Mouse (Mus musculus) activated CD4-positive, CD25-positive, alpha-beta regulatory T cell, adult 4 months (primary cell): Measurements from ENCODE around the gene Sppl2a. TPM values are rescaled to one million over a fixed set of nuclear protein-coding genes. Genes with fewer than 3 reads are reported as not detected.
"Not testable (repeated sequence)": the region's sequence is repeated elsewhere in the genome, so short reads cannot be mapped to it uniquely, and the experiment has no call there.

Experiments
- ATAC-seq: one replicate; pipeline ENCODE4 v1.8.0; 2017
- polyA plus RNA-seq, 2 experiments: library from polyadenylated mRNA; unstranded; fragments of 100-300 nt; shearing (Covaris generic); gene quantifications; one replicate each; pipeline ENCODE4 v1.2.1; 2017

The Sppl2a gene
- polyA plus RNA-seq, 2 experiments from 2014 or later: 63.4 to 75.3 TPM

GRCm38 (mm10) chr2:126894245-126894644 is 38.8 kb downstream of the Sppl2a start:
- ATAC-seq: no peak

- ATAC-seq: no peak
Measured at GRCm38 (mm10) chr2:126892316-126892715, 40.7 kb downstream of the Sppl2a start.

- no peak for ATAC-seq
Measured at GRCm38 (mm10) chr2:126891743-126892142, 41.3 kb downstream of the Sppl2a start.

GRCm38 (mm10) chr2:126887141-126887540 is 45.9 kb downstream of the Sppl2a start:
- ATAC-seq: no peak

- no peak for ATAC-seq
Measured at GRCm38 (mm10) chr2:126885871-126886270, 47.2 kb downstream of the Sppl2a start.

DNA sequence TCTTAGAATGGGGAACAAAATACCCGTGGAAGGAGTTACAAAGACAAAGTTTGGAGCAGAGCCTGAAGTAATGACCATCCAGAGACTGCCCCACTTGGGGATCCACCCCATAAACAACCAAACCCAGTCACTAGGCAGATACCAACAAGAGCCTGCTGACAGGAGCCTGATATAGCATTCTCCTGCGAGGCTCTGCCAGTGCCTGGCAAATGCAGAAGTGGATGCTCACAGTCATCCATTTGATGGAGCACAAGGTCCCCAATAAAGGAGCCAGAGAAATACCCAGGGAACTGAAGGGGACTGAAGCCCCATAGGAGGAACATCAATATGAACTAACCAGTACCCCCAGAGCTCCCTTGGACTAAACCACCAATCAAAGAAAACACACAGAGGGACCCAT is 50.3 kb downstream of the Sppl2a start:
- not testable (repeated sequence) for ATAC-seq

- ATAC-seq: no peak
Measured at GRCm38 (mm10) chr2:126877991-126878390, 55.0 kb downstream of the Sppl2a start.

GRCm38 (mm10) chr2:126875871-126876796 is 56.9 kb downstream of the Sppl2a start, which contains the start of gene Trpm7:
Gene Trpm7, minus strand, starts transcription at chr2:126876230.
- peak; percentile 89 for ATAC-seq

GRCm38 (mm10) chr2:126875516-126875835 is 57.6 kb downstream of the Sppl2a start:
- peak; percentile 12 for ATAC-seq

DNA sequence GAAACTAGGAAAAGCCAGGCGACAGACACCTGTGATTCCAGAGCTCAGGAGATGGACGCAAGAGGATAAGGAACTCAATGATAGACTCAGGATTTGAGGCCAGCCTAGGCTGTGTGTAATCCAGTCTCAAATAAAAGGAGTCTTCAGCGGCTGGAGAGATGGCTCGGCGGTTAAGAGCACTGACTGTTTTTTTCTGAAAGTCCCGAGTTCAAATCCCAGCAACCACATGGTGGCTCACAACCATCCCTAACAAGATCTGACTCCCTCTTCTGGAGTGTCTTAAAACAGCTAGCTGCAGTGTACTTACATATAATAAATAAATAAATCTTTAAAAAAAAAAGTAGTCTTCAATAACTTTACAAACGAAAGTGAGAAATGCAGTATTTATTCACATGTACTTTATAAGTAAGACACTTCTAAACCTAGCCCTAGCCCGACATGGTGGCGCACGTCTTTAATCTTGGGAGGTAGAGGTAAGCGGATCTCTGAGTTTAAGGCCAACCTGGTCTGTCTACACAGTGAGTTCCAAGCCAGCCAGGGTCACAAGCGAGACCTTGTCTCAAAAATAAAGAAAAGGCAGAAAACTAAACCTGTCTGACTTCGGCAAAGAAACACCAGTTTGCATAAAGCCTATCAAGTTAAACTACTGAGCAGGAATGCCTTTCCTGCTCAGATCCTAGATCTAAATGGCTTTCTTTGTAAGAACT is 58.1 kb downstream of the Sppl2a start:
- ATAC-seq: no peak

DNA sequence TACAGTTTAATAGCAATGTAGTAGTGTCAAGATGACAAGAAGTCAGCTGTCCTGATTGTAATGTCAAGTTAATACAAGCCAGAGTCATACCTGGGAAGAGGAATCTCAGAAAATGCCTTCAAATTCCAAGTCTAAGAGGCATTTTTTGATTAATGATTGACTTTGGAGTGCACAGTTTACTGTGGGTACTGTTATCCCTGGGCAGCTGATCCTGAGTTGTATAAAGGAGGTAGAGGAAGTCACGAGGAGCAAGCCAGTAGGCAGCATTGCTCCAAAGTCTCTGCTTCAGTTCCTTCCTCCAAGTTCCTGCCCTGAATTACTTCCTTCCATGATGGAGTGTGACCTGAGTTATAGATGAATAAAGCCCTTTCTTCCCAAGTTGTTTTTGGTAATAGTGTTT is 66.7 kb downstream of the Sppl2a start:
- ATAC-seq: no peak

GRCm38 (mm10) chr2:126865501-126866199 is 67.4 kb downstream of the Sppl2a start:
- ATAC-seq: no peak

DNA sequence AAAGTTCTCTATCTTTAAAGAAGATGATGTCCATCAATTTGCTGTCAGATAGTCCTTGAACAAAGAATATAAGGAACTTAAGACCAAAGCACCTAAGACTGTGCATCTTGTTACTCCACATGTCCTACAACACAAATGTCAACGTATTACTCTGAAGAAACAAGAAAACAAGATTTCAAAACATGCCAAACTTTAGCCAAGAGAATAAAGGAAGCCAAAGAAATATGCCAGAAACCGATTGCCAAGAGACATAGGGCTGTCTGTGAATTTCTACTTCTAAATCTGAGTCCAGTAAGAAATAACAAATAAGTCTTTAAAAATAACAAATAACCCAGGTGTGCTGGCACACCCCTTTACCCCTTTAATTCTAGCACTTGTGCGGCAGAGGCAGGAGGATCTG is 68.0 kb downstream of the Sppl2a start:
- ATAC-seq: no peak

DNA sequence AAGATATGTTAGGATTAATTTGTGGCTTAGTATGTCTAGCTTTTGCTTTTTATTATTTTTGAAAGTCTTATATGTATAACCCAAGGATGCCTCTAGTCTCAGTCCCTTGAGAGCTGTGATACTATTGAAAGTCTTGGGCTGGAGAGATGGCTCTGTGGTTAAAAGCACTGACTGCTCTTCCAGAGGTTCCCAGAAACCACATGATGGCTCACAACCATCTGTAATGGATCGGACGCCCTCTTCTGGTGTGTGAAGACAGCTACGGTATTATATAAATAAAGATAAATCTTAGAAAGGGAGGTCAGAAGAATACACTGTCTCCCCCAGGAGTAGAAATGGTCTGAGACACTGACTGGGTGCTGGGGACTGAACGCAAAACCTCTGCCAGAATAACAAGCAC is 88.3 kb downstream of the Sppl2a start:
- ATAC-seq: no peak

Other genes starting within 250 kb of the Sppl2a start
- gene Usp8, start 225.9 kb downstream of the Sppl2a start, polyA plus RNA-seq: 10 to 100 TPM; 36.0 to 37.8 TPM
- 10 to 100 TPM in 1 of 2 experiments, 1 to 10 TPM in 1; 3.5 to 12.6 TPM for gene Usp50, start 149.8 kb downstream of the Sppl2a start, polyA plus RNA-seq
- 10 to 100 TPM; 49.8 to 55.8 TPM for gene Trpm7, start 57.0 kb downstream of the Sppl2a start, polyA plus RNA-seq
- gene Ap4e1, start 75.5 kb upstream of the Sppl2a start, polyA plus RNA-seq: 10 to 100 TPM; 10.9 to 15.6 TPM
- gene Blvra, start 137.4 kb upstream of the Sppl2a start, polyA plus RNA-seq: 100 to 1,000 TPM; 115 to 117 TPM
- 10 to 100 TPM; 20.0 to 30.9 TPM for gene Ncaph, start 200.7 kb upstream of the Sppl2a start, polyA plus RNA-seq
- 10 to 100 TPM; 59.9 to 60.8 TPM for gene Itpripl1, start 210.2 kb upstream of the Sppl2a start, polyA plus RNA-seq